Mouse (Mus musculus) left cerebral cortex, postnatal 14 days (tissue): ENCODE measurements around the gene Ubxn6. TPM values are rescaled to one million over a fixed set of nuclear protein-coding genes. Genes with fewer than 3 reads are reported as not detected.

Experiments
- DNase-seq, 2 experiments: peaks; one replicate each; pipeline ENCODE4 v3.0.0; 2021 to 2022; ENCODE audit warnings: low spot score in 2 of 2, mixed read lengths in 1 of 2
- intact Hi-C: fragments of 180-260 bp; cut with DNase I; formaldehyde crosslinking; loops from one replicate; pipeline ENCODE4 v1.15.1; 2025
- total RNA-seq, 2 experiments: library from RNA; stranded (reverse); gene quantifications; 2 replicates each; pipeline ENCODE4 v1.2.3; 2021

The Ubxn6 gene
- total RNA-seq, 2 experiments from 2014 or later = 74.4 to 89.6 TPM

DNA sequence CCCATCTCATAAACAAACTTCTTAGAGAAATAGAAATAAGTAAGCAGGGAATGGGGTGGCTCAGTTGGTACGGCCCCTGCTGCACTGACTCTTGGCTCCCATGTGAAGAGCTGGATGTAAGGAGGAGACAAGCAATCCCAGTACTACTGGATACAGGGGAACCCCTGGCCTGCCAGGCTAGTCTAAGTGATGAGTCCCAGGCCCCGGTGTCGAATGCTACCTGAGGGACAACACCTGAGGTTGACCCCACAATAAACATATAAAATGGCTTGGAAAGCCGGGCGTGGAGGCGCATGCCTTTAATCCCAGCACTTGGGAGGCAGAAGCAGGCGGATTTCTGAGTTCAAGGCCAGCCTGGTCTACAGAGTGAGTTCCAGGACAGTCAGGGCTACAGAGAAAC lies 43.4 kb downstream of the Ubxn6 start:
- intact Hi-C loops = no loop called here
- DNase-seq = no peak

DNA sequence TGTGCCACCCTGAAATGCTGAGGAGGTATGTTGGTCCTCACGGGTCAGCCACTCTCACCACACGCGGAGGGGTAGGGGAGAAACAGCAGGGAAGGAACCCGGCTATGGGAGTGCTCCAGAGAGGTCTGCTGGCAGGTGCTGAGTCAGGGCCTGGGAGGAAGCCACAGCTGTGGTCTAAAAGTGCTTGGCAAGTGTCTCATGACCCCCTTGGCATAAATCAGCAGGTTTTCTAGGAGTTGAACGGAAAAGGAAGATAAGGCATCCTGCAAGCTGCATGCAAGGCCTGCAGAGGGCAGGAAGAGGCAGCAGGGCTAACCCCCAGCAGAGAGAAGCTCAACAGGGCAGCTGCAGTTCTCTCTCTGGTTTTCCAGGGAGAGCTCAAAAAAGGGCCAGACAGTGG lies 43.9 kb downstream of the Ubxn6 start:
- DNase-seq = no peak
- intact Hi-C loops = no loop called here

DNA sequence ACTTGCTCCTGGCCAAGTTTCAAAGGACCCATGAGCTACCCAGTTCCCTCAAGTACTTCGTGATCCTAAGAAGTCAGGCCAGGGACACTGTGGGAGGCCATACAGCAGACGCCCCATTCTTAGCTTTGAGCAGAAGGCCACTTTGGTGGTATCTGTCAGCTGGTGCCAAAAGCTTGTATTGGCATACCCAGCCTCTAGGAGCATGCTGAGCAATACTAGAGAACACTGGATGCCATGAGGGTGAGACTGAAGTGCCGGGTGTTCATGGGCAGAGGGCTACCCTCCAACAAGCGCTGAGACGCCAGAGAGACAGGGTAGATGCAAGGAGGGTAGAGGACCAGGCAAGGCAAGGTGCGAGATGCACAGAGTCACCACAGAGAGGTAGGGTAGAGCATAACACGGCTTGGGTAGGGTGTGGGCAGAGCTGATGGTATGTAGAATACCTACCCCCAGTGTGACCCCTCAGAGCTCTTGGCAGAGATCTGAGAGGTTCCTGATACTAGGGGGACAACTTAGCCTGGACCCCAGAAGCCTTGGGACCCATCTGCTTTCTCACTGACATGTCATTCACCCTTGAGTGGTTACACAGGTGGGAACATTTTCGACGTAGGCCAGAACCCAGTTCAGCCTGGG lies 44.5 kb downstream of the Ubxn6 start:
- intact Hi-C loops = no loop called here

DNA sequence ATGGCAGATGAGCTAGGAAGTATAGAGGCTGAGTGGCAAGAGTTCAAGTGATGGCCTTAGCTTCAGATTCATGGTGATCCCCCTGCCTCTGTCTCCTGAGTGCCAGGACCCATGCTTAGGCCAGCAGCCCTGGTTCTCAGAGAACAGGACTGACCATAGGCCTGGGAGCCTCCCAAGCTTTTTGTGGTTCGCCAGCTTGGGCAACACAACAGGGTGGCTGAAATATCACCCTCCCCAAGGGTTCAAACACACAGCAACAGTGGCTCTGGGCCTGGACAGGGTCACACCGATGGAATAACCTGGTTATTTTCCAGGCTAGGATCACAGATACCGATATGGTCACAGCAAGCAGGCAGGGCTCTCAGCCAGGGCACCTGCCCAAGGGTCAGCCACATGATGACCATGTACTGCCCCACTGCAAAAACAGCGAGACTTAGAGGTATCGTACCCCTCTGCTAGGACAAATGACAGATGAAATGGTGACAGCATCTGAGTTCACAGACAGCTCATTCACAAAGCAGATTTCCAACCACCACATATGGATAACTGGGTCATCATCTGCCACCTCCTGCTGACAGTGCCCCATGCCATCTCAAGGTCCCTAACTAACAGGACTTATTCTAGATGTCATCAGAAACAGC lies 46.9 kb downstream of the Ubxn6 start:
- intact Hi-C loops = no loop called here
- DNase-seq = no peak

More for the DNA sequence above, 44.5 kb downstream of the Ubxn6 start:
- no peak for DNase-seq

DNA sequence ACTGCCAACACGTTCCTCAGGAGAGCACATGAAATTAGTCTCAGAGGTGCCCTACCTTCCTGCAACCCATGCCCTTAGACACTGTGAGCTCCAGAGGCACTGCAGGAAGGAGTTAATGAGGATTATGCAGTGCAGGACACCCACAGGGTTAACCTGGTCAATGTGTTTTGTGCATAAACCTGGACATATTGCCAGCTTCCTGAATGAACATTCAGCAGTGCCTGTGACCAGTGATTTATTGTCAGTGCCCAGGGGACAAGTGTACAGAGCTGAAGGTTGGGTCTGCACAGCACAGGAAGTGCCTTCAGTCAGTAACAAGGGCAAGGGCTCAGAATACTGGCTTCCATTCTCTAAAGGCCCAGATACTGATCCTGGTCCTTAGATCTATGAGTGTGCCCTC lies 47.9 kb downstream of the Ubxn6 start:
- no peak for DNase-seq
- intact Hi-C loops = no loop called here

DNA sequence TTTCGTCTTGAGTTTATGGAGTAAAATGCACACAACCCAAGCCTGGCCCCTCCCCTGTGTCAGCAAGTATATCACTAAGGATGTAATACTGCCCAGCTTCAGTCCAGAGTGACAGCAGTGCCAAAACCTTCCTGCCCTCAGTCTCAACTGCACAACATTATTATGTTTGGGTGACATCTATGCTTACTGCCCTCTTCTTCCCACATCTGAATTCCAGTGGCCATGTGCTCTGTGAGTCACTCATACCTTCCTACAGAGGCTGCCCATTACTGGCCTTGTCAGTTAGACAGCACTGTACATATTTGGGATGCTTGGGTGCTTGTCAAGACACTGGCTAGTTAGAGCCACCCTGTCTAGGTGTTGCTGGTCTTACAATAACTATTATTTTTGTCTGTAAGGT lies 48.5 kb downstream of the Ubxn6 start:
- no peak for DNase-seq
- intact Hi-C loops = no loop called here

DNA sequence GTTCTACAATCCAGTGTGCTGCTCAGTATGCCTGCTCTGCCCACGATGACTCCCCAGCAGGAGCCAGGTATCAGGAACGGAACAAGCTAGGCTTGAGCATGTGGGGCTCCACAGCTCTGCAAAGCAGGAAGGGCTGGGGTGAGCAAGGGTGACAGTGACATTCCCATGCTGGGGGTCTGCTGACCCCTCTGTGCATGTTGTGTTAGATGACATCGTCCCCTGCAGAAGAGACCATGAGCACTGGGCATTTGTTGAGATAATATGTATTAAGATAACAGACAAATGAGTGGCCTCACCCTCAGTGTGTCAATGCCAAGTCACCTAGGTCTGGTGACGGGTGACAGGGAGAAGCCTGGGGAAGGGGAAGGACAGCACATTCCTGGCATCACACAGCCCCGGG lies 49.9 kb downstream of the Ubxn6 start:
- DNase-seq = no peak
- intact Hi-C loops = no loop called here

DNA sequence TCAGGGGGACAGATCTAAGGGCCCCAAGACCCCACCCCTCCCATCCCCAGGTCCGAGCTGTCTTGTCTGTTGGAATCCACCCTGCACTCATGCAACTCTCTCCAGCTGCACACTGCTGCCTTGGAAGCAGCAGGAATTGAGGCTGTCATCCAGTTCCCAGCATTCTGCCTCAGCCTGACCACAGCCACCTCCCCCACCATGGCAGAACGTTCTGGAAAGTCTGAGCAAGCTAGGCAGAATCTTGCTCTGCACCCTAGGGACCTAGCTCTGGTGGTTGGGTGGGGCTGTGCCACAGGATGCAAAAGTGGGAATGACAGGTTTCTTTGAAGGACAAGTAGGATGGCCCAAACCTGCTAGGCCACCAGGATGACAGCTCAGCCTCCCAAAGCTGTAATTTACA lies 50.4 kb downstream of the Ubxn6 start:
- intact Hi-C loops = no loop called here
- DNase-seq = no peak

DNA sequence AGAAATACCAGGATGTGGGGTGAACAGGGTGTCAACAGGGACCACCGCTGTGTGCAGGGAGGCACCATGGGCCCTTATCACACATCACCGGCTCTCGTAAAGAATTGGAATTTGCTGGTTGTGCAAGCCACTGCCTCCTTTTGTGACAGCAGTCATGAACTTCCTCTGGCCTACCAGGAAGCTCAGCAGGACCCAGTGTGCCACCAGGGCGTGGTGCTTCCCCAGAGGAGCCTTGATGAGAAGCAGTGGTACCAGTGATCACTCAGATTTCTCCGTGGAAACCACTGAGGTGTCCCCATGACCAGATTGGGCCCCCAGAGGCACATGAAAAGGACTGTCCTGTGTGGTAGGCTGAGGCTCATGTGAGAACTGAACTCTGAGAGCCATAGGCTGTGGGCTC lies 51.4 kb downstream of the Ubxn6 start:
- intact Hi-C loops = no loop called here
- DNase-seq = no peak

DNA sequence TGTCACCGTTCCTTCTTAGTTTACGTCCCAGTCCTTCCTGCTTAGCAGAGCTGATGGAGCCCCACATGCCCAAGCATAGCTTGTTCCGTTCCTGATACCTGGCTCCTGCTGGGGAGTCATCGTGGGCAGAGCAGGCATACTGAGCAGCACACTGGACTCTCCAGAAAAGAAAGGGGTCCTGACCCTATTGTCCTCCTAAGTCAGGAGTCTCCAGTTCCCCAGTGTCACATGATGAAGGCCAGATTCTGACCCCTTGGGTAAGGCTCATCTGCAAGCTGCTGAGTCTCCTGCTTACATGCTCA lies 51.9 kb downstream of the Ubxn6 start:
- intact Hi-C loops = no loop called here
- no peak for DNase-seq

DNA sequence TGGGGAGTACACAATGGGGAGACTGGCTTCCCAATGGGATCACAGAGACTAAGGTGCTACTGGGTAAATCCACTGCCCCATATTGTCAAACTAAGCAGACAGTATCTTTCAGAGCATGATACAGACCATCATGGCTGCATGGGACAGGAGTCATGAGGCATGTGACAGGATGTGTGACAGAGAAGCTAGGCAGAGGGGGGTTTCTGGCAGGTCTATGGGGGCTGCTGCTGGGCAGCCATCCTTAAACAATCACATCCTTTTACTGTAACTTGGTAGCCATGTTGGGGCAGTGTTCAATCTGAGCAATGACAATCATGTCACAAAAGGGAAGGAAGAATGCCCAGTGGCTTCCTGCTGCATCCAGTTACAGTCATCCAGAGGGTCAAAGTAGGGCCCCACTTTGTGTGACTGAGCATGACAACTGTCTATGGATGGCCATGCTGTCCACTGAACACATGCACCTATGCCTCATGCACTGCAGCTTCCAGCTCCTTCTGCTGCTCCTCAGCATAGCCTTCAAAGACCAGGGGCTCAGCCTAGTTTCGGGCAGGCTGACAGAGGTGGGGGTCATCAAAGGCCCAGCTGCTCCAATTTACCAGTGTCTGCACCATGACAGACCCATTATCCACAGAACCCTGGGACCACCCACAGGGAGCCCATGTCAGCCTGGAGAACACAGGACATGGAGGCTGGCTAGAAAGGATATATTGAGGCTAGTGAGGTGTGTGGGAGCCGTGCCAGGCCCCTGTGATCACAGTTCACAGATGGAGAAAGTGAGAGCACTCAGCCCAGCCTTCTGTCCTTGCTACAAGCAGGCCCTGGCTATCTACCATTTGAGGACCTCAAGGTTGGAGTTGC lies 52.5 kb downstream of the Ubxn6 start:
- no peak for DNase-seq
- intact Hi-C loops = no loop called here

DNA sequence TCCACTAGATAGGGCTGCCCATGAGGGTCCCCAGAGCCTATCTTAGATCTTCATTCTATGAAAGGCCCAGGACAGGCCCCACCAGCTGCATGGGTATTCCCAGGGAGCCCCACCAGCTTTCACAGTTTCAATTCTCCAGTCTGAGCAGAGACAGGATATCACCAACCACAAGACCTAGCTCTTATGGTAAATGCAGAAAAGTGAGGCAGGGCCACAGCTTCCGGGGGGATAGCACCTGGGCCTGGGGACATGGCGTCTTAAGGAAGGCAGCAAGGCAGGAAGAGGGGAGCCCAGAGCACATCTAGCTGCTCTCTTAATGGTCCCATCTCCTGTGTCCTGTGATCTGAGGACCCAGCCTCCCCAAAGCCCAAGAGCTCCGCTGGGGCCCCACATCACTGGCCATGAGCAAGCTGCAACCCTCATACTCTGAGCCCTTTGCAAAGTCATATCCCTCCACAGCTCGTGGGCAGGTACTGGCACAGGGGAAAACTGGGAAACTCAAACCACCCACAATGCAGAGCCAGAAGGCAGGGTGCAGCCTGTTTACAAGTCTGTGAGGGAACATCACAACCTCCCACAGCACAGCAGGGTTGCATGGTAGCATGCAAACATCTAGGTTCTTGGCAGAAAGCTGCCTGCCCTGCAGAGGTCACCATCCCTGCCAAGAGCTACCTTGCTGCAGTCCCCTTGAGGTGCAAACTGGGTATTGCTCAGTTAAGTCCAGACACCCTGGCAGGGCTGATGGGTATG lies 53.5 kb downstream of the Ubxn6 start:
- intact Hi-C loops = no loop called here
- peak; percentile 63 to 71 for DNase-seq

DNA sequence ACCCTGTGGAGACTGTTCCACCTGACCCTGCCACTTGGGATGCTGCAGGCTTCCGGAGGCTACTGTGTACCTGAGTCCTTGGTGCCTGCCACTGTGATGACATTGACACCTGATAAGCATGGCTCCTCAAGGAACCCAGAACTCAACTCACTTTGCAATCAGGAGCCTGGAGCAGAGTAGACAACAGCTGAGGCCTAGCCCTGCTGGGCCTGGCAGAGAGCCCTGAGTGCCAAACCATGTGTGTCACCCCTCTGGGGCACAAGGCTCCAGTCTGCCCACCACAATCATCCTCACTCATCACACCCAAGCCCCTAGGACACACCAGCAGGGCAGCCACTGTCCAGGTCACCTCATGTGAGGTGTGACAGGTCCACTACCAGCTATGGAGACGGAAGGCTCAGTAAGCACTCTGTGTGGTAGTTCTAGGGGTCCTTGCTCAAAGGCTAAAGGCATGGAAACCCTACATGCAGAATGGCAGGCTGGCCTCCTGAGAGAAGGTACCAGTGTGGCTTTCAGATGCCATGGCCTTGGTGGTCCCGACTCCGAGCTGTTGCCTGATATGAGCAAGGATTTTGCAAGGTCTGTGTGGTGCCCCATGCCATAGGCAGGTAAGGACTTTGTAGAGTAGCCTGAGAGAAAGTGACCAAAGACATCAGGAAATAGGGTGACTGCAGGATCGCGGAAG lies 54.3 kb downstream of the Ubxn6 start:
- intact Hi-C loops = no loop called here
- DNase-seq = no peak

DNA sequence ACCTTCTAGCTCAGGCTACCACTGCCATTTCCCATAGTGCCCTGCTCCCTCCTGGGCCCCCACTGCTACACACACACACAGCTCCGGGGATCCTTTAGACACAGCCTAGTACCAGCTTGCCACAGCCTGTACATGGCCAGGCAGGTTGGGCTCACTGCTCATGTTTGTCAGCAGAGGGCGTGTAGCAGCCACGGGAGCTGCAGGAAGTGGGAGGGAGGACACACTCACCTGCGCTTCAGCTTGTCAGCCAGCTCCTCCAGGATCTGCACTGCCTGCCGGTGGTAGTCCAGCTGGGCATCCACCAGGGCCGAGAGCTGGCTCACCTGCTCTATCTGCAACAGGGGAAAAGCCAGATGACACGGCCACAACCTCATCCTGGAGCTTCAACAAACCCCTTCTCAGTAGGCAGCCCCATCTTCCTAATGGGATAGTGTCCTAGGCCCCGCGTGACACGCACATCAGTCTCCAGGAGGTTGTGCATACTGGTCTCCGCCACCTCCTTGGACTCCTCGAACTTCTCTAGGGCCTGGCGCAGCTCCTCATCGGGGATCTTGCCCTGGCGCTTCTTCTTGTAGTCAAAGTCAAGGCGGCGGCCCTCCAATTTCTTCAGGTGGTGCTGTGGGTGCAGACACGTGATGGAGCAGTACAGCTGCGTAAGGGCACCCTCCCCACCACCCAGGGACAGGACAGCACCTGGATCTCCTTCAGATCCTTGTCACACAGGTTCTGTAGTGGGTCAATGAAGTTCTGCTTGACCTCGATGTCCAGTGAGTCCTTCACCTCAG lies 56.3 kb downstream of the Ubxn6 start:
- DNase-seq = peak; percentile 68 to 79

DNA sequence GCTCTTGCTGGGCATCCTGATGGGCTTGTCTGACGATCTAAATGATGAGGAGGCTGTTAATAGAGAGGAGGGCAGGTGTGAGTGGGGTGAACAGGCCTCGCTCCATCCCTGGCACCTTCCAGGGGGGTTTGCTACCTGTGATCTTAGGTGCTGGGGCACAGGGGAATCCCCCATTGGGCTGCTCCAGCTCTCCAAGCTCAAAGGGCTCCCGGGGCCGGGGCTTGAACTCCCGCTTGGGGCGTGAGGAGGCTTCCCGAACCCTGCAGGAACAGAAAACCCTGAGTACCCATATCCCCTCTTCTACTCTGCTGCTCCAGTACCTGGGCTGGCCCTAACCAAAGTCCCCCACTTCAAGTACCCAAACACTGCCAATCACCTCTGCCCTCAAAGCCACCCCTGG lies 57.0 kb downstream of the Ubxn6 start:
- DNase-seq = no peak
- intact Hi-C loops = no loop called here

More for the DNA sequence above, 56.3 kb downstream of the Ubxn6 start:
- intact Hi-C loops = no loop called here
